Mouse (Mus musculus): ENCODE data around the gene Hlx. TPM values are rescaled to one million over a fixed set of nuclear protein-coding genes. Genes with fewer than 3 reads are reported as not detected.
A peak's percentile ranks its signal among the peaks of the same experiment; 100 is the strongest.

The Hlx gene
- 0.75 and 0.95 TPM in 2 replicates for polyA plus RNA-seq (2012; rRNA removed)

- TF ChIP-seq POLR2A (IDR thresholded peaks at IDR 0.05; ENCODE audit: extremely low read depth, insufficient read depth, low read length) (no peak), CTCF (IDR thresholded peaks at IDR 0.05; ENCODE audit: extremely low read depth, insufficient read depth, low read length) (no peak)
- peak within 1 kb of the TSS; percentile 28 for H3K4me3 ChIP-seq (ENCODE audit: insufficient read depth, low read length)
These were observed at the start of gene Hlx for GRCm38 (mm10) chr1:184732556-184733049. TSS of gene Hlx (minus strand) at chr1:184732619.

GRCm38 (mm10) chr1:184782161-184782513, 49.7 kb upstream of the Hlx start:
- no peak overlapping the region for H3K27ac ChIP-seq (ENCODE audit: insufficient read depth, low read length)
- H3K4me3 ChIP-seq (ENCODE audit: insufficient read depth, low read length) = no peak overlapping the region
- no peaks in the 10 kb centered on the region for H3K4me1 ChIP-seq (ENCODE audit: control insufficient read depth, insufficient read depth, low read length)
- no peak for TF ChIP-seq CTCF (IDR thresholded peaks at IDR 0.05; ENCODE audit: extremely low read depth, insufficient read depth, low read length)
- no peak for TF ChIP-seq POLR2A (IDR thresholded peaks at IDR 0.05; ENCODE audit: extremely low read depth, insufficient read depth, low read length)

More at GRCm38 (mm10) chr1:184732556-184733049, at the start of gene Hlx:
- peak within 1 kb of the TSS; percentile 67; the same call in 1 of the 2 replicates for H3K27ac ChIP-seq (ENCODE audit: insufficient read depth, low read length)
- no peaks in the 10 kb centered on the region for H3K4me1 ChIP-seq (ENCODE audit: control insufficient read depth, insufficient read depth, low read length)

- Histone ChIP-seq H3K4me1 (ENCODE audit: control insufficient read depth, insufficient read depth, low read length) (no peaks in the 10 kb centered on the region), H3K27ac (ENCODE audit: insufficient read depth, low read length) (no peak overlapping the region), H3K4me3 (ENCODE audit: insufficient read depth, low read length) (no peak overlapping the region)
- TF ChIP-seq CTCF (IDR thresholded peaks at IDR 0.05; ENCODE audit: extremely low read depth, insufficient read depth, low read length) (no peak), POLR2A (IDR thresholded peaks at IDR 0.05; ENCODE audit: extremely low read depth, insufficient read depth, low read length) (no peak)
These were observed 49.1 kb upstream of the Hlx start for GRCm38 (mm10) chr1:184781286-184782160.

GRCm38 (mm10) chr1:184778157-184778556, 45.7 kb upstream of the Hlx start:
- H3K27ac ChIP-seq (ENCODE audit: insufficient read depth, low read length) = no peak overlapping the region
- H3K4me3 ChIP-seq (ENCODE audit: insufficient read depth, low read length) = no peak overlapping the region
- no peaks in the 10 kb centered on the region for H3K4me1 ChIP-seq (ENCODE audit: control insufficient read depth, insufficient read depth, low read length)
- TF ChIP-seq POLR2A (IDR thresholded peaks at IDR 0.05; ENCODE audit: extremely low read depth, insufficient read depth, low read length) (no peak), CTCF (IDR thresholded peaks at IDR 0.05; ENCODE audit: extremely low read depth, insufficient read depth, low read length) (no peak)

- no peak for TF ChIP-seq CTCF (IDR thresholded peaks at IDR 0.05; ENCODE audit: extremely low read depth, insufficient read depth, low read length)
- no peak for TF ChIP-seq POLR2A (IDR thresholded peaks at IDR 0.05; ENCODE audit: extremely low read depth, insufficient read depth, low read length)
- Histone ChIP-seq H3K4me1 (ENCODE audit: control insufficient read depth, insufficient read depth, low read length) (no peaks in the 10 kb centered on the region), H3K4me3 (ENCODE audit: insufficient read depth, low read length) (no peak overlapping the region)
These were observed 44.8 kb upstream of the Hlx start for GRCm38 (mm10) chr1:184777061-184777795.

GRCm38 (mm10) chr1:184775289-184775688, 42.9 kb upstream of the Hlx start:
- Histone ChIP-seq H3K4me3 (ENCODE audit: insufficient read depth, low read length) (no peak overlapping the region), H3K27ac (ENCODE audit: insufficient read depth, low read length) (no peak overlapping the region)

More at GRCm38 (mm10) chr1:184777061-184777795, 44.8 kb upstream of the Hlx start:
- H3K27ac ChIP-seq (ENCODE audit: insufficient read depth, low read length) = no peak overlapping the region

GRCm38 (mm10) chr1:184771891-184772249, 39.5 kb upstream of the Hlx start:
- H3K27ac ChIP-seq (ENCODE audit: insufficient read depth, low read length) = no peak overlapping the region
- TF ChIP-seq CTCF (IDR thresholded peaks at IDR 0.05; ENCODE audit: extremely low read depth, insufficient read depth, low read length) (no peak), POLR2A (IDR thresholded peaks at IDR 0.05; ENCODE audit: extremely low read depth, insufficient read depth, low read length) (no peak)
- H3K4me3 ChIP-seq (ENCODE audit: insufficient read depth, low read length) = no peak overlapping the region
- no peaks in the 10 kb centered on the region for H3K4me1 ChIP-seq (ENCODE audit: control insufficient read depth, insufficient read depth, low read length)

More at GRCm38 (mm10) chr1:184775289-184775688, 42.9 kb upstream of the Hlx start:
- TF ChIP-seq POLR2A (IDR thresholded peaks at IDR 0.05; ENCODE audit: extremely low read depth, insufficient read depth, low read length) = no peak
- H3K4me1 ChIP-seq (ENCODE audit: control insufficient read depth, insufficient read depth, low read length) = no peaks in the 10 kb centered on the region

GRCm38 (mm10) chr1:184771202-184771890, 38.9 kb upstream of the Hlx start:
- H3K4me1 ChIP-seq (ENCODE audit: control insufficient read depth, insufficient read depth, low read length) = no peaks in the 10 kb centered on the region
- TF ChIP-seq CTCF (IDR thresholded peaks at IDR 0.05; ENCODE audit: extremely low read depth, insufficient read depth, low read length) (peak; percentile 55), POLR2A (IDR thresholded peaks at IDR 0.05; ENCODE audit: extremely low read depth, insufficient read depth, low read length) (no peak)
- H3K4me3 ChIP-seq (ENCODE audit: insufficient read depth, low read length) = no peak overlapping the region
- H3K27ac ChIP-seq (ENCODE audit: insufficient read depth, low read length) = no peak overlapping the region

- no peak overlapping the region for H3K4me3 ChIP-seq (ENCODE audit: insufficient read depth, low read length)
- no peak for TF ChIP-seq POLR2A (IDR thresholded peaks at IDR 0.05; ENCODE audit: extremely low read depth, insufficient read depth, low read length)
- TF ChIP-seq CTCF (IDR thresholded peaks at IDR 0.05; ENCODE audit: extremely low read depth, insufficient read depth, low read length) = no peak
- no peaks in the 10 kb centered on the region for H3K4me1 ChIP-seq (ENCODE audit: control insufficient read depth, insufficient read depth, low read length)
- H3K27ac ChIP-seq (ENCODE audit: insufficient read depth, low read length) = no peak overlapping the region
These were observed 31.4 kb upstream of the Hlx start for GRCm38 (mm10) chr1:184763866-184764265.
